Mouse (Mus musculus): ENCODE results near the gene Btbd17.

- TF ChIP-seq POLR2A (IDR thresholded peaks at IDR 0.05; ENCODE audit: low read depth, low read length) (0 out of 2 replicates have a peak, but pooled peaks have one; percentile 52), CTCF (IDR thresholded peaks at IDR 0.05; ENCODE audit: borderline replicate concordance, insufficient read depth, low read length) (no peak)
These were observed 34.0 kb upstream of the Btbd17 start for GRCm38 (mm10) chr11:114829499-114830432.
